Mouse (Mus musculus): ENCODE data around the gene Gm8439. TPM values are rescaled to one million over a fixed set of nuclear protein-coding genes. Genes with fewer than 3 reads are reported as not detected.

Gm8439 gene
- polyA plus RNA-seq, 1 experiment from 2014 or later: not detected

- H3K4me1 ChIP-seq: no peaks in the 10 kb centered on the region; the same call in 1 of the 2 replicates
- peak overlapping the region; percentile 43 for H3K4me3 ChIP-seq
- peak overlapping the region; percentile 46 for H3K9ac ChIP-seq
- no peaks in the 10 kb centered on the region for H3K9me3 ChIP-seq
- H3K27ac ChIP-seq: no peak overlapping the region
- peak; percentile 83 for ATAC-seq (ENCODE audit: insufficient number of reproducible peaks, insufficient read depth, low FRiP score, low TSS enrichment)
- peak overlapping the region; percentile 94 for H3K4me2 ChIP-seq (replicated peaks)
- WGBS: 4% methylated on average over 54 of the region's 55 CpGs
- H3K36me3 ChIP-seq: no peaks in the 10 kb centered on the region
- peaks cover 54% of the 10 kb centered on the region for H3K27me3 ChIP-seq
Observed at GRCm38 (mm10) chr4:120649369-120650207, 61.0 kb downstream of the Gm8439 start.

- Histone ChIP-seq H3K27ac (no peak overlapping the region), H3K9ac (no peak overlapping the region), H3K36me3 (no peaks in the 10 kb centered on the region), H3K27me3 (peaks cover 54% of the 10 kb centered on the region), H3K4me1 (no peaks in the 10 kb centered on the region; the same call in 1 of the 2 replicates), H3K4me2 (replicated peaks) (peak overlapping the region; percentile 94), H3K4me3 (peak overlapping the region; percentile 43), H3K9me3 (no peaks in the 10 kb centered on the region)
- 23% methylated on average over 7 of the region's 7 CpGs for WGBS
- no peak for ATAC-seq (ENCODE audit: insufficient number of reproducible peaks, insufficient read depth, low FRiP score, low TSS enrichment)
Observed at GRCm38 (mm10) chr4:120650208-120650592, 61.7 kb downstream of the Gm8439 start.

GRCm38 (mm10) chr4:120655898-120656297 lies 67.4 kb downstream of the Gm8439 start:
- Histone ChIP-seq H3K9me3 (no peaks in the 10 kb centered on the region), H3K4me3 (no peak overlapping the region), H3K27ac (no peak overlapping the region), H3K9ac (no peak overlapping the region), H3K4me1 (no peaks in the 10 kb centered on the region), H3K27me3 (peaks cover 17% of the 10 kb centered on the region), H3K4me2 (replicated peaks) (no peak overlapping the region), H3K36me3 (no peaks in the 10 kb centered on the region)
- no peak for ATAC-seq (ENCODE audit: insufficient number of reproducible peaks, insufficient read depth, low FRiP score, low TSS enrichment)
- 71% methylated on average over 8 of the region's 8 CpGs for WGBS

Other genes starting within 250 kb of the Gm8439 start
- 45.2 and 46.3 TPM in 2 replicates for gene Scmh1, start 183.5 kb upstream of the Gm8439 start, polyA plus RNA-seq (2016; fragmentation: Nextera tagmentation; extraction: Ambion mirVana)
- not detected in 2 replicates for gene Slfnl1, start 56.5 kb upstream of the Gm8439 start, polyA plus RNA-seq (2016; fragmentation: Nextera tagmentation; extraction: Ambion mirVana)
- 110 and 112 TPM in 2 replicates for gene Ctps, start 18.5 kb upstream of the Gm8439 start, polyA plus RNA-seq (2016; fragmentation: Nextera tagmentation; extraction: Ambion mirVana)
- 5.8 and 7.3 TPM in 2 replicates for gene Cited4, start 77.8 kb downstream of the Gm8439 start, polyA plus RNA-seq (2016; fragmentation: Nextera tagmentation; extraction: Ambion mirVana)
- gene Kcnq4, start 159.9 kb downstream of the Gm8439 start, polyA plus RNA-seq (2016; fragmentation: Nextera tagmentation; extraction: Ambion mirVana): 6.9 TPM in 2 replicates
- 106 and 117 TPM in 2 replicates for gene Nfyc, start 242.8 kb downstream of the Gm8439 start, polyA plus RNA-seq (2016; fragmentation: Nextera tagmentation; extraction: Ambion mirVana)

Measured in embryonic facial prominence, embryonic 12.5 days (tissue).